Mouse (Mus musculus) ES-Bruce4 (cell line): ENCODE results near the gene Izumo4.

Experiments used
- CTCF ChIP-seq: IDR thresholded peaks from one replicate; pipeline ENCODE4 v1.8.1; 2011; ENCODE audit warnings: low read depth, low read length
- POLR2A ChIP-seq: IDR thresholded peaks from one replicate; pipeline ENCODE4 v1.8.1; 2011; ENCODE audit warnings: low read length; ENCODE audit not compliant: insufficient read depth

DNA sequence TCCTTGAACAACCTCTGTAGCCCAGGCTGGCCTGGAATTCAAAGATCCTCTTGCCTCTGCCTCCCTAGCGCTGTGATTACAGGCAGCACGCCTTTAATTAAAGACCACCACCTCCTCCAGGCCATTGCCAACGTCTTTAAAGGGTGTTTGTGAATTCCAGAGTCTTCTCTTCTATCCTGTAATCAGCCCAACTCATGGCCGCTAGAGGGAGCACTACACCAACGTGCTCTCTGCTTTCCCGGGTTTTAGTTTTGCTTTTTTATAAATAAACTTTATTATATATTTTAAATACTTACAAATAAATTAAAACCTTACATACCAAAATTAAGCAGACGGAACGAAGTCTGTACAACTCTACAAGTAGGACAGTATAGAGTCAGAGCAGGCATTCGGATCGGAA is 42.8 kb upstream of the Izumo4 start:
- no peak for TF ChIP-seq POLR2A
- TF ChIP-seq CTCF, result peak; percentile 63
